Mouse (Mus musculus): ENCODE measurements around the gene Pagr1b.

- TF ChIP-seq HCFC1 (IDR thresholded peaks at IDR 0.05; ENCODE audit: low read depth, low read length) = no peak
- TF ChIP-seq POLR2A (IDR thresholded peaks at IDR 0.05; ENCODE audit: low read depth, low read length) = no peak
- TF ChIP-seq NELFE (IDR thresholded peaks at IDR 0.05; ENCODE audit: low read depth, low read length) = no peak
Observed at GRCm38 (mm10) chr7:126983113-126983512, 33.2 kb downstream of the Pagr1b start.

Measured in CH12.LX (cell line).